Mouse (Mus musculus) heart, postnatal 25 days (tissue): ENCODE results near the gene Tusc2. TPM values are rescaled to one million over a fixed set of nuclear protein-coding genes. Genes with fewer than 3 reads are reported as not detected.
"Not testable (repeated sequence)": the region's sequence is repeated elsewhere in the genome, so short reads cannot be mapped to it uniquely, and the experiment has no call there.

Source experiments
- DNase-seq: peaks from one replicate; pipeline ENCODE4 v3.0.0; 2022; ENCODE audit warnings: low spot score
- intact Hi-C: fragments of 180-260 bp; cut with DNase I; formaldehyde crosslinking; loops from one replicate; pipeline ENCODE4 v1.15.1; 2025
- total RNA-seq, 2 experiments: library from RNA; stranded (reverse); gene quantifications; 2 replicates each; pipeline ENCODE4 v1.2.3; 2021

Tusc2 gene
- total RNA-seq, 2 experiments from 2014 or later = 28.6 to 30.4 TPM

DNA sequence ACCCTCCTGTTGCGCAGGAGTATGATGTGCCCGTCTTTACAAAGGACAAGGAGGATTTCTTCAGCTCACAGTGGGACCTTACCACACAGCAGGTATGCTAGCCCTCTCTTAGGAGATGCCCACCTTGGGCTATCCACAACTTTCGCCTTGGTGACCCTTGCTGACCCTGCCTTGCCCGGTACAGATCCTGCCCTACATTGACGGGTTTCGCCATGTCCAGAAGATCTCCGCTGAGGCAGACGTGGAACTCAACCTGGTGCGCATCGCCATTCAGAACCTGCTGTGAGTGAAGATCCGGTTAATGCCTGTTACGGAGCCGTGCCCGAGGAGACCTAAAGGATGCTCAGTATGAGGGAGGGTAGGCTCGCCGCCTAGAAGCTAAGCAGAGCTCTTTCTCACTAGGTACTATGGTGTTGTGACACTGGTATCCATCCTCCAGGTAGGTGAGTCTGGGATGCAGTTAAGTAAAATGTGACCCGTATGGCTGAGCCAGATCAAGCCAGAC is 18.8 kb upstream of the Tusc2 start:
- no peak for DNase-seq
- intact Hi-C loops = no loop called here

DNA sequence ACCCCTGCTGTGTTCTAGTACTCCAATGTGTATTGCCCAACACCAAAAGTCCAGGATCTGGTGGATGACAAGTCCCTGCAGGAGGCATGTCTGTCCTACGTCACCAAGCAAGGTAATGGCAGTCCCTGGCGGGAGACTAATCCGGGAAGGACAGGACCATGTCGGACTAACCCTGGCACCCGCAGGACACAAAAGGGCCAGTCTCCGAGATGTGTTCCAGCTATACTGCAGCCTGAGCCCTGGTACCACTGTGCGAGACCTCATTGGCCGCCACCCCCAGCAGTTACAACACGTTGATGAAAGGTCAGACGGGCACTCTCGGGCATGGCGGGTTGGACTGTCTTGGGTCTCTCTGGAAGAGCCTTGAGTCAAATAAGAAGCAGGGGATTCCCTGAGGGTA is 18.3 kb upstream of the Tusc2 start:
- intact Hi-C loops = no loop called here

DNA sequence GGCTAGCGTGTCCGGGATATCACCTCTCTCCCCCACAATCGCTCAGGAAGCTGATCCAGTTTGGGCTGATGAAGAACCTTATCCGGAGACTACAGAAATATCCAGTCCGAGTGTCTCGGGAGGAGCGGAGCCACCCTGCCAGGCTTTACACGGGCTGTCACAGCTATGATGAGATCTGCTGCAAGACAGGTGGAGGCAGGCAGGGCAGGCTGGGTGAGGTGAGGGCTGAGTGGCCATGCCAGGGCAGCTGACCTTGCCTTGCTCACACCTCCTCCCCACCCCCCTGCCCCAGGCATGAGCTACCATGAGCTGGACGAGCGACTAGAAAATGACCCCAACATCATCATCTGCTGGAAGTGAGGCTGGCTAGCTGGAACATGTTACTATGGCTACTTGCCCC is 17.9 kb upstream of the Tusc2 start:
- intact Hi-C loops = no loop called here
- no peak for DNase-seq

More for the DNA sequence above, 18.3 kb upstream of the Tusc2 start:
- DNase-seq = no peak

DNA sequence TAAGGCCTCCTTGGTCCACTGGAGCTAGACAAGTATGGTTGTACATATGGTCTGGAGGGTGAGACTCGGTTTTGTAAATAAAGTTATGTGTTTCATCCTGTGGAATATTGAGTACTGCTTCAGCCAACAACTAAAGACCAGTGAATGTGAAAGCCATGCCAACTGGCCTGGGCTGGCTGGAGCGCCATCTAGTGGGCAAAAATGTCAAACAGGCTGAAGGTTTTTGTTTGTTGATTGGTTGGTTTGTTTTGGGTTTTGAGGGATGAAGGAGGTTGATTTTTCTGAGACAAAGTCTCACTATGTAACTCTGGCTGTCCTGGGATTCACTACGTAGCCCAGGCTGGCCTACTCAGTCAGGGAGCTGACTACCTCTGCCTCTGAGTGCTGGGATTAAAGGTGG is 17.5 kb upstream of the Tusc2 start:
- DNase-seq = no peak
- intact Hi-C loops = no loop called here

DNA sequence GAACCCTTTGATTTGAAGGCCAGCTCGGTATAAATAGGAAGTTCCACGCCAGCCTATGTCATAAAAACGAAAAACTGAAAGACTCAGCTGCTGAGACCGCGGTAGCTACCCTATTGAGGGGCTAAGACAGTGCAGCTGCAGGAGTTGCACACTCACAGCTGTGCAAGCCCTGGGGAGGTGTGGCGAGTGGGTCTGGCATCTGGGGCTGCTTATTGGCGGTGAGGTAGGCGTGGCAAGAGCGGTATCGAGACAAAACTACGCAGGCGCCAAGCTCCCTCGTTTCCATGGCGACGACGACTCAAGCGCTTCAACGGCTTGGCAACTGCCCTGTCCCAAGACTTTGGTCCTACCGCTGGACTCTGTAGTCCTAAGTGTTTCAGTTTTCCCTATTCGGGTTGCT is 16.0 kb upstream of the Tusc2 start, which contains the start of gene Zmynd10:
Zmynd10 (plus strand) TSS at position 273 of the 400 bp plus-strand sequence.
- peak; percentile 76 for DNase-seq
- intact Hi-C loops = loop anchor here (1.0 kb wide), 1 partner anchor 14 kb away; no protein-coding TSS in a partner anchor

DNA sequence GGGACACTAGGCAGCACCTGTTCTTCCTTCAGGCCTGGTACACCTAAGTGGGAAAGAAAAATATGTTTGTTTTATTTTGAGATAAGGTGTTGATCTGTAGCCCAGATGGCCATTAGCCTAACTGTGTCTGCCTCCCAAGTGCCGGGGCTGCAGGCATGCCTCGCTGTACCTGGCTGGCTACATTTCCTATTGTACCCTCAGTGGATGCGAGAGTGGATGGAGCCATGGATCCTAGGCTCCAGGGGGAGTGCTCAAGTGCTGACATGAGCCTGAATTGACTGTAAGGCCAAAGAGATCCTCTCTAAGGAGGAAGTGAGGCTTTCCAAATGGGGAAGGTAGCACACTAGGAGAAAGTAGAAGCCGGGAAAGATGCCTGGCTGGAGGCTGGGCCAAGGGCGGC is 15.1 kb upstream of the Tusc2 start:
- intact Hi-C loops = loop anchor here (1.0 kb wide), 1 partner anchor 13 kb away; no protein-coding TSS in a partner anchor
- no peak for DNase-seq

DNA sequence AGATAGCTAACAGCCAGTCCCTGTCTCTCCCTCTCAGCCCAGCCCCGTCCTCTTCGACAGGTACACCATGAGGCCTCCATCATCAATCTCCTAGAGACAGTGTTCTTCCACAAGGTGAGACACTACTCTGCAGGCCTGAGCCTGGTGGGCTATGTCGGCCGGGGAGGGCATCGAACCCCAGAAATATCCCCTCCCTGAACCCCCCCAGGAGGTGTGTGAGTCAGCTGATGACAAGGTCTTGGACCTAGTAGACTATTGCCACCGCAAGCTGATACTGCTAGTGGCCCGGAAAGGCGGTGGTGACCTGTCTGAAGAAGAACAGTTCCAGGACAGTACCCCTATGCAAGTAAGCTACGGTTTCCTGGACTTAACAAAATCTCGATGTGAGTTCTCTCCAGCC is 14.2 kb upstream of the Tusc2 start:
- DNase-seq = no peak
- intact Hi-C loops = no loop called here

DNA sequence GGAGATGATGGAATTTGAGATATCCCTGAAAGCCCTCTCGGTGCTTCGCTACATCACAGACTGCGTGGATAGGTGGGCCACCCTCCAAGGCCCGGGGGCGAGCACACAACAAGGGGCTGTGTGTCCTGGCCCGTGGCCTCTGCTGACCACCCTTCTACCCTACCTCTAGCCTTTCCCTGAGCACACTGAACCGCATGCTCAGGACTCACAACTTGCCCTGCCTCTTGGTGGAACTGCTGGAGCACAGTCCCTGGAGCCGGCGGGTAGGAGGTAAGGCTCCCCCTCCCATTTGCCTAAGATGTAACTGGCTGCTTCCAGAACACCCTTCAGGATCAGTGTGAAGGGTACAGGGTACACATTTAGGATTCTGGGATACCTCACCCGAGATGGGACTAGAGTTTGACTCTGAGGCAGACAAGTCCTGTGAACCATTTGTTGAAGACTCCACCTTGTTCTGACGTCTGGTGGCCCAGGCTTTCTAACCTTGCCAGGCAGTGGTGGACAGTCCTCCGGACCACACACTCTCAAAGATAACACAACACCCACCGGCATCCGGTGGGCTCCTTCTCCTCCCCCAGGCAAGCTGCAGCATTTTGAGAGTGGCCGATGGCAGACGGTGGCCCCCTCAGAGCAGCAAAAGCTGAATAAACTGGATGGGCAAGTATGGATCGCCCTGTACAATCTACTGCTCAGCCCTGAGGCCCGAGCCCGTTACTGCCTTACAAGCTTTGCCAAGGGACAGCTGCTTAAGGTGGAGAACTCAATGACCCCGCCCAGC is 13.6 kb upstream of the Tusc2 start:
- DNase-seq = no peak
- intact Hi-C loops = no loop called here

DNA sequence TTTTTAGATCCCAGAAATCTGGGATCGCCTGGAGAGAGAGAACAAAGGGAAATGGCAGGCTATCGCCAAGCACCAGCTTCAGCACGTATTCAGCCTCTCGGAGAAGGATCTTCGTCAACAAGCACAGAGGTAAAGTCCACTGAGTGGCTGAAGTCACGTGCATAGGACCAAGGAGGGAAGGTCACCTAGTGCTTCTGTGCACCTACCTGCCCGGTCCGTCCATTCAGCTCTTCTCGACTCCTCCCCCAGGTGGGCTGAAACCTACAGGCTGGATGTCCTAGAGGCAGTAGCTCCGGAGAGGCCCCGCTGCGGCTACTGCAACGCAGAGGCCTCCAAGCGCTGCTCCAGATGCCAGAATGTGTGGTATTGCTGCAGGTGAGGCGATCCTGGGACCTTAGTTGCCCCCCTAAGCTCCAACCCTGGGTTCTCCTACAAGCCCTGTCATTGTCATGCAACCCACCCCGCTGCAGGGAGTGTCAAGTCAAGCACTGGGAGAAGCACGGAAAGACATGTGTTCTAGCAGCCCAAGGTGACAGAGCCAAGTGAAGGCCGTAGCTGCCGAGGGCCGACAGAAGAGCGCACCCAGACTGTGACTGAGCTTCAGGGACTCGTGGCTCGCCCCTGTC is 12.5 kb upstream of the Tusc2 start:
- DNase-seq = no peak
- intact Hi-C loops = no loop called here

DNA sequence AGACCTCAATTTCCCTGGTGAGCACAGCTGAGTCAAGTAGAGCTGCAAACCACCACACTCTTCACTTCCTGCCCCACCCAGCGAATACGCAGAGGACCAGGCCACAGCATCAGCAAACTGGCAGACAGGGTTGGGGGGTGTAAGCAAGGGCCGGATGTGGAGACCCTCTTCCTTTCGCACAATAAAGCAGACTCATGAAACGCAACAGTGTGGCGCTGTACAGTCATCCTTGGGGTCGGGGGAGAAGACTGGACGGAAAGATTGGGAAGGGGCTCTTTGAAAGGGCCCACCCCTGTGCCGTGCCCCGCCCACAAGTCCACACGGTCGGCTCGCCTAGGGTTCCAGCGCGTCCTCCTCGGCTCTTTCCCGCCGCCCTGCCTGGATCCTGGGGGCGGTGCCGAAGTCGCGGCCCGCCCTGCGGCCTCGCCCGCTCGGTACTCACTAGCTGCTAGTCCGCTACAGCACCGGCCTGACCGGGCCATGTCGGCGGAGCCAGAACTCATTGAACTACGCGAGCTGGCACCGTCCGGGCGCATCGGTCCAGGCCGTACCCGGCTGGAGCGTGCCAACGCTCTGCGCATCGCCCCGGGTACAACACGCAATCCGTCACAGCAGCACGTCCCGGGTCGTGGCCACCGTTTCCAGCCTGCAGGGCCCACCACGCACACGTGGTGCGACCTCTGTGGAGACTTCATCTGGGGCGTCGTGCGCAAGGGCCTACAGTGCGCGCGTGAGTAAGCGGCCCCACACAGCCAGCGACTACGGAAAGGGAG is 11.8 kb upstream of the Tusc2 start, which contains the start of gene Rassf1:
Rassf1 (plus strand) TSS at position 439 of the 773 bp plus-strand sequence.
- intact Hi-C loops = no loop called here
- peak; percentile 67 for DNase-seq

DNA sequence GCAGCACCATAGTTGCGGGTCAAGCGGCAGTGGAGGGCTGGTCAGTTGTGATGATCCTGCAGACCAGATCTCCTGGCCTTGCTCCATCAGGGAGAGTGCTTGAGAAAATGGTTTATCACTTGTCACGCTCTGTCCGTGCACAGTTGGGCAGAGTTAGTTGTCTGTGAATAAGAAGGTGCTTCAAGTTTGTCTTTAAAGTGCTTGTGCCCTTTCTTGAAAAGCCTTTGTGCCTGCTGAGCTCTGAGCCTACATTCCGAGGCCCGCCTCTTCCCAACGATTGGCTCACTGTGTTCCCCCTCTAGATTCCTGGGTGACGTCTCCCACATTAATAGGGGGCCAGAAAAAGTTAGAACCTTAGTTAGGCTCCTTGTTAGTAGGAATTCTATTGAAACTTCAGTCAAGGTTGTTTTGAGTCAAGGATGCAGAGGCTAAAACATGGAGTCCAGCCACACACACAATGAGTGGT is 11.1 kb upstream of the Tusc2 start:
- intact Hi-C loops = no loop called here
- DNase-seq = no peak

DNA sequence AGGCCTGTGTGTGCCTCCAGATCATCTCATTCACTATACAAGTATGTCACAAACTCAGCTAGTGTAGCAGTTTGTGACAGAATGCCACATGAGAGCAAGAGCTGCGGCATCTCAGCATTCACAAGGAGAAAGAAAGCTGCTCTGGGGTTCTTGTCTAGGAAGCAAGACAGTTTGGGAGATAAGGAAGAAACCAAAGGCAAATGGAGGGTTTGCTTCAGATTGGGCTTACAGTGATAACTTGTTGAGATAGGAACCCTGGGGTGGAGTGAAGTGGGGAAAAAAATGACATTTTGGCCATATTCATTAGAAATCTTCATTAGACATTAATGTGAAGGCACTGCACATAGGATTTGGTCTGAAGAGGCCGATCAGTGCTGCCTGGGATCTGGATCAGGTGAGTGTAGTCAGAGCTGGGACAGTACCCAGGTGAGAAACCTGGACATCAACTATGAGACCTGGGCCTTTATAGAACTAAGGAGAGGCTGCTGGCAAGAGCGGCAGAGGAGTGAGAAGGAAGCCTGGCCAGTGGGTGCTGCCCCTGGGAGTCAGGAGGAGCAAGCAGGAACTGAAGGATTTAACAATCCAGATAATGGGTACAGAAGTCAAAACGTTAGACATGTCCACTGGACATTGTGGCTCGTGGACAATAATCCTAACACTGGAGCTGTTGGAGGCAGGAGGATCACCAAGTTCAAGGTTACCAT is 10.2 kb upstream of the Tusc2 start:
- intact Hi-C loops = no loop called here
- no peak for DNase-seq

DNA sequence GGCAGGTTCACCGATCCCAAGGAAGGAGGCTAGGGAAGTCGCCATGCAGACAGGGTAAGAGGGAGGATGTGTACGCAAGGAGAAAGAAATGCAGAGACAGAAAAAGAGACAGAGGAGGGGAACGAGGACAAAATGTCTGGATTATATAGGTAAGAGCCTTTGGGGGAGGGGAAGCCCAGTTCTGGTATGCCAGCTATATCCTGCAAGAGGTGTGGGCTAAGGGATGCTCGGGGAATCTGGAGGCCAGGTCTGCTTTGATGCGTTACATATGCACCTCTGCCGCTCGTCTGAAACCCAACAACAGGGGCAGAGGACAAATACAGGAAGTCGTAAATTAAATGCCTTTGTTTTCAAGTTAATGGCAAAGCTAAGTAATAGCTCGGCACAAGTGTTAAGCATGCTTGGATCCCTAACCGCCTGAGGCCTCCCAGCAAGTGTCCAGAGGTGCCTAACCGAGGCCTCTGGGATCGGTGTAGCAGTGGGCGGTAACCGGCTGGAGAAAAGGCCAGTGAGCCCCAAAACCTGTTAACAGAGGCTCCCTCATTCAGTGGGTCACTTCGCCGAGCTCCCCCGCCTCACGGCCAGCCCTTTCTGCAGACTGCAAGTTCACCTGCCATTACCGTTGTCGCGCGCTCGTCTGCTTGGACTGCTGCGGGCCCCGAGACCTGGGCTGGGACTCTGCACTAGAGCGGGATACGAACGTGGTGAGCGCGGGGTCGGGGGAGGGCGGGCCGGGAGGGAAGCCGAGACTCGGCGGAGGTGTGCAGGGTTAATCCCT is 9.3 kb upstream of the Tusc2 start:
- intact Hi-C loops = no loop called here
- DNase-seq = no peak

DNA sequence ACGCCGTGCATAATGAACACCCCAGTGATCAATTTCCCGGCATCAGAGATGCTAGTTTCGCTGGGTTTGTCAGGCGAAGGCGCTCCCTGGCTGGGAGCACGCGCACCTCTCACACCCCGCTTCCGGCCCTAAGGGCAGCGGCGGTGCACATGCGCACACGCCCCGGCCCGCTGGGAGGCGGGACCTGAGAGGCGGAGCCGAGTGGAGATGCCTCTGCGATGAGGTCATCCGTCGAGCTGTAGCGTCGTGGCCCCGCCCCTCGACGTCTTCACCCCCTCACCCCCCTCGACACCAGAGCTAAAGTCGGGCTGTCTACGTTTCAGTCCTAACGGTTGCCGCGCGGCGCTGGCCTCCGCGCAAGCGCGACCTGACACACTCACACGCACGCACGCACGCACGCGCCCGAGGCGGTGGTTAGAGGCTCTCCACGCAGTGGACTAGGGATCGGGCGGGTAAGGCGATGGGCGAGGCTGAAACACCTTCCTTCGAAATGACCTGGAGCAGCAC is 8.7 kb upstream of the Tusc2 start:
- peak; percentile 92 for DNase-seq
- intact Hi-C loops = no loop called here

DNA sequence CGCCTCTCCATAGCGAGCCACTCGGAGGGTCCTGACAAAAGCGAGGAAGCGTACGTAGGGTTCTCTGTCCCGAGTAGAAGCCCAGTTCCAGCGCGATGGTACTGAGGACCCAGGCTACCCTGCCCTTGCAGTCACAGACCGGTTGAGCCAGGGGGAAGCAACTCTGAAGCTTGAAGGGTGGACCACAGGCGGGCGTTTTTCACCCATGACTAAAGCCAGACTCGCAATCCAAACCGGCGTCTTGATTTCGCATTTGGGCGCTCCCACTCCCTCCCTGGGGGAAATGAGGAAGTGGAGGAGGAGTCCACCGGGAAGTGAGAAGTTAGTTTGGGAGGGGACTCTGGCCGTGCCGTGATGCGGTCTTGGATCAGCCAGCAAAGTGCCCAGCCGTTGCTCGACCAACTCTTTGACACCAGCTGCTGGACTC is 8.0 kb upstream of the Tusc2 start:
- intact Hi-C loops = no loop called here
- DNase-seq = peak; percentile 77

DNA sequence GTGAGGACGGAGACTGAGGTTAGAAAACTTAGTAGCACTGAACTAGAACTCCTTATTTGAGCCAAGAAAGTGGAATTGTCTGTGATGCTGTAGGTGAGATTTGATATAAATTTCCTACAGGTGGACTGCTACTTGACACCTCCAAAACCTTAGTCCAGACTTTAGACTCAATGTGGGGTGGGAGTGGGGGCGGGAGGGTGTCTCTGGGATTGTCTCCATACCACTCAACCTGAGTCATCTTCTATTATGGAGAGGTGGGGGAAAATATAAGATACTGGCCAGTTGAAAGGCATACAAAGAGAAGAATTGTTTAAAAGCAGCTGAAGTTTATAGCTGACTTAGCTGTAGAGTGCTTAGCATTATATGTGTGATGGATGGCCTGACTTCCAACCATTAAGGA is 7.4 kb upstream of the Tusc2 start:
- intact Hi-C loops = no loop called here
- DNase-seq = no peak

DNA sequence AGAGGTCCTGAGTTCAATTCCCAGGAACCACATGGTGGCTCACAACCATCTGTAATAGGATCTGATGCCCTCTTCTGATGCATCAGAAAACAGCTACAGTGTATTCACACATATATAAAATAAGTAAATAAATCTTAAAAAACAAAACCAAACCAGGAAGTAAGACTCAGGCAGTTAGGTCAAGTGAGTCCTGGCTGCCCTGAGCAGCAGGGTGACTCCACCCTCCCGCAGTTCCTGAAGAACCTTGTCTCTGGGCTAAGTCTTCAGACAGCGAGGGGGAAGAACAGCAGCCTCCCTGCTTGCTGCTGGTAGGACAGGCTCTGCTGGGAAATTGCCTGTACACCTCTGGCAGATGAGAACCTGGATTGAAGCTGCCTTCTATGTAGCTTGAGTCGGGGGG is 6.7 kb upstream of the Tusc2 start:
- DNase-seq = no peak
- intact Hi-C loops = no loop called here

DNA sequence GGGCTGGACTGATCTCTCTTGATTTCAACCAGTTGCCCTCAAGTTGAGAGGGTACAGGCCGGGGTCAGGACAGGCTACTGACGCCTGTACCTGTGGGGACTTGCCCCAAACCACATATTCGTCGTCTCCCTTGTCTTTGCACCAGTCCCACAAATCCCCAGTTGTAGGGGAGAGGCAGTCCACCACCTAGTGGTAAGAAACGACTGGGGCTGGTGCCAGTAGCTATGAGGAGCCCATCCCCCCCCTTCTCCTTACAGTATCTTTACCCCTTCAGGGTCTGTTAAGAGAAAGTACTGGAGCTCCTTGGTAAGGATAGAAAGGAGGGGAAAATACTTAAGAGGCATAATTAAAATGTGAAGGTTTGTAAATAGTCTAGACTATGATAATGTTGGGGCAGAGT is 2.5 kb downstream of the Tusc2 start:
- intact Hi-C loops = loop anchor here (5.0 kb wide), 1 partner anchor 62 kb away; no protein-coding TSS in a partner anchor
- not testable (repeated sequence) for DNase-seq
